Mouse (Mus musculus): ENCODE measurements at regions not wholly inside any gene's neighbourhood (a gene's known extent, or its start where the extent isn't known, plus 50 kb on each side); places are given as distances from the start of the nearest gene placed in this dataset.

- TF ChIP-seq CTCF (IDR thresholded peaks at IDR 0.05 in 2 of 3, conservative IDR thresholded peaks at IDR 0.05 in 1 of 3; ENCODE audit: control insufficient read depth in 1 of 3, insufficient read depth in 1 of 3, low read depth in 2 of 3, low read length in 3 of 3, poor library complexity in 1 of 3, severe bottlenecking in 1 of 3), result no peak
- no peak for TF ChIP-seq EP300 (IDR thresholded peaks at IDR 0.05; ENCODE audit: low read depth in 1 of 2, low read length in 2 of 2)
- TF ChIP-seq TCF12 (IDR thresholded peaks at IDR 0.05; ENCODE audit: low read depth, low read length), result no peak
- TF ChIP-seq GATA1 (IDR thresholded peaks at IDR 0.05; ENCODE audit: low read depth, low read length), result no peak
- no peak for TF ChIP-seq USF2 (IDR thresholded peaks at IDR 0.05; ENCODE audit: borderline replicate concordance in 1 of 2, insufficient read depth in 1 of 2, low read depth in 1 of 2, low read length in 2 of 2)
- TF ChIP-seq NRF1 (IDR thresholded peaks at IDR 0.05; ENCODE audit: insufficient read depth, low read depth, low read length, poor library complexity, severe bottlenecking), result no peak
- TF ChIP-seq USF1 (IDR thresholded peaks at IDR 0.05; ENCODE audit: low read depth, low read length), result no peak
- TF ChIP-seq POLR2A (IDR thresholded peaks at IDR 0.05; ENCODE audit: control insufficient read depth in 1 of 2, insufficient read depth in 1 of 2, low read depth in 1 of 2, low read length in 2 of 2, poor library complexity in 1 of 2), result no peak
- TF ChIP-seq RAD21 (IDR thresholded peaks at IDR 0.05; ENCODE audit: low read depth, low read length), result no peak
These were observed 182.8 kb upstream of the Rybp start for GRCm38 (mm10) chr6:100470071-100470470.

Data from MEL (cell line).